Mouse (Mus musculus): ENCODE data around the gene Tspan11.

The Tspan11 gene

GRCm38 (mm10) chr6:127887511-127888421, at the start of gene Tspan11:
Tspan11 (plus strand) TSS chr6:127887589.
- DNase-seq (ENCODE audit: low read depth, low spot score) = no peak

GRCm38 (mm10) chr6:127837910-127838309, 49.5 kb upstream of the Tspan11 start:
- DNase-seq (ENCODE audit: low read depth, low spot score) = no peak

- no peak for DNase-seq (ENCODE audit: low read depth, low spot score)
These were observed 47.9 kb upstream of the Tspan11 start for GRCm38 (mm10) chr6:127839538-127839937.

GRCm38 (mm10) chr6:127840171-127840570, 47.2 kb upstream of the Tspan11 start:
- peak; percentile 83 for DNase-seq (ENCODE audit: low read depth, low spot score)

- DNase-seq (ENCODE audit: low read depth, low spot score) = peak; percentile 16
These were observed 46.1 kb upstream of the Tspan11 start for GRCm38 (mm10) chr6:127841326-127841725.

GRCm38 (mm10) chr6:127846521-127846920, 40.9 kb upstream of the Tspan11 start:
- DNase-seq (ENCODE audit: low read depth, low spot score) = no peak

- no peak for DNase-seq (ENCODE audit: low read depth, low spot score)
These were observed 37.9 kb upstream of the Tspan11 start for GRCm38 (mm10) chr6:127849496-127849895.

GRCm38 (mm10) chr6:127851611-127852010, 35.8 kb upstream of the Tspan11 start:
- DNase-seq (ENCODE audit: low read depth, low spot score) = peak; percentile 45

- DNase-seq (ENCODE audit: low read depth, low spot score) = no peak
These were observed 34.1 kb upstream of the Tspan11 start for GRCm38 (mm10) chr6:127853241-127853640.

GRCm38 (mm10) chr6:127853771-127854687, 33.4 kb upstream of the Tspan11 start:
- peak; percentile 48 for DNase-seq (ENCODE audit: low read depth, low spot score)

- no peak for DNase-seq (ENCODE audit: low read depth, low spot score)
These were observed 32.7 kb upstream of the Tspan11 start for GRCm38 (mm10) chr6:127854688-127855013.

GRCm38 (mm10) chr6:127855711-127856295, 31.6 kb upstream of the Tspan11 start:
- DNase-seq (ENCODE audit: low read depth, low spot score) = peak; percentile 24

GRCm38 (mm10) chr6:127861951-127862350, 25.4 kb upstream of the Tspan11 start:
- no peak for DNase-seq (ENCODE audit: low read depth, low spot score)

- no peak for DNase-seq (ENCODE audit: low read depth, low spot score)
These were observed 22.0 kb upstream of the Tspan11 start for GRCm38 (mm10) chr6:127865391-127865790.

- no peak for DNase-seq (ENCODE audit: low read depth, low spot score)
These were observed 18.8 kb upstream of the Tspan11 start for GRCm38 (mm10) chr6:127868546-127868945.

GRCm38 (mm10) chr6:127869121-127869520, 18.3 kb upstream of the Tspan11 start:
- DNase-seq (ENCODE audit: low read depth, low spot score) = no peak

- DNase-seq (ENCODE audit: low read depth, low spot score) = no peak
These were observed 16.8 kb upstream of the Tspan11 start for GRCm38 (mm10) chr6:127870345-127871324.

GRCm38 (mm10) chr6:127871436-127871835, 16.0 kb upstream of the Tspan11 start:
- no peak for DNase-seq (ENCODE audit: low read depth, low spot score)

GRCm38 (mm10) chr6:127872581-127872980, 14.8 kb upstream of the Tspan11 start:
- DNase-seq (ENCODE audit: low read depth, low spot score) = no peak

- DNase-seq (ENCODE audit: low read depth, low spot score) = no peak
These were observed 11.5 kb upstream of the Tspan11 start for GRCm38 (mm10) chr6:127875883-127876282.

GRCm38 (mm10) chr6:127876436-127876835, 11.0 kb upstream of the Tspan11 start:
- no peak for DNase-seq (ENCODE audit: low read depth, low spot score)

Data from brain, adult 2 months (tissue).